Mouse (Mus musculus): ENCODE data around the gene Wdfy2.

DNA sequence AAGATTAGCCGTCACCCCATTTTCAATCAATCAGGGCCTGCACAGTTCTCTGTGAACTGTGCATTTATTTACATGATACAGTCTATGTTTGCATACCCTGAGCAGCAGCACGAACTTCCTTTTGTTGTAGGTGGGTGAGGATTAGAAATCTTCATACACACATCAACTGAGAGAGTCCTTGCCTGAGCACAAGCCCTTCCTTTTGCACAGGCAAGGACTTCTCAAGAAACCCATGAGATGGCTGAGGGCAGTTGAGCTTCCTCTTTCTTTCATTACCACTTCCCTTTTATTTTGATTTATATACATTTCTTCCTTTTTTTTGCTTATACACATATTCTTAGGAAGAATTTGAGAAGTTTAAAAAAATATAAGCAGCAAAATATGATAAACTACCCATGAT lies 27.9 kb downstream of the Wdfy2 start:
- TF ChIP-seq POLR2A (IDR thresholded peaks at IDR 0.05; ENCODE audit: borderline replicate concordance, extremely low read depth, low read depth, low read length) (no peak), CTCF (IDR thresholded peaks at IDR 0.05; ENCODE audit: insufficient read depth, low read length) (no peak)

Measured in lung, adult 2 months (tissue).